Mouse (Mus musculus) embryonic fibroblast, embryonic 13.5 days (primary cell): ENCODE measurements around the gene Grhl3.

ENCODE experiments used
- CTCF ChIP-seq: IDR thresholded peaks from 2 replicates; pipeline ENCODE4 v1.5.1; 2011; ENCODE audit warnings: mild to moderate bottlenecking, control low read depth, low read length, moderate library complexity, borderline replicate concordance; ENCODE audit not compliant: insufficient read depth
- POLR2A ChIP-seq: IDR thresholded peaks from 2 replicates; pipeline ENCODE4 v1.6.1; 2011; ENCODE audit warnings: low read depth, mild to moderate bottlenecking, control low read depth, low read length, moderate library complexity

- no peak for TF ChIP-seq CTCF
- no peak for TF ChIP-seq POLR2A
Measured at GRCm38 (mm10) chr4:135607979-135608885, 34.8 kb upstream of the Grhl3 start.
